Mouse (Mus musculus) neural tube, embryonic 14.5 days (tissue): ENCODE results near the gene Resp18. TPM values are rescaled to one million over a fixed set of nuclear protein-coding genes. Genes with fewer than 3 reads are reported as not detected.
A peak's percentile ranks its signal among the peaks of the same experiment; 100 is the strongest.
"Not testable (repeated sequence)": the region's sequence is repeated elsewhere in the genome, so short reads cannot be mapped to it uniquely, and the experiment has no call there.

Source experiments
- ATAC-seq: fragments of 200-750 bp; cut with Nextera tagmentation; 2 replicates; pipeline ENCODE4 v1.8.0; 2017; ENCODE audit warnings: low read depth, mild to moderate bottlenecking, moderate TSS enrichment, moderate library complexity
- H3K27ac ChIP-seq: fragments of 300-500 bp; sonication (generic); 2 replicates; pipeline ENCODE4 v1.5.1; 2014; ENCODE audit warnings: low read depth, mild to moderate bottlenecking, control low read depth, low read length, moderate library complexity, mixed read lengths
- H3K27me3 ChIP-seq: fragments of 300-500 bp; sonication (generic); 2 replicates; pipeline ENCODE4 v1.6.1; 2014; ENCODE audit warnings: low read length; ENCODE audit not compliant: control insufficient read depth, insufficient read depth
- H3K36me3 ChIP-seq: fragments of 300-500 bp; sonication (generic); 2 replicates; pipeline ENCODE4 v1.6.1; 2014; ENCODE audit warnings: low read length, mixed read lengths; ENCODE audit not compliant: control insufficient read depth, insufficient read depth
- H3K4me1 ChIP-seq: fragments of 300-500 bp; sonication (generic); 2 replicates; pipeline ENCODE4 v1.6.1; 2014; ENCODE audit warnings: low read length; ENCODE audit not compliant: control insufficient read depth, insufficient read depth
- H3K4me2 ChIP-seq: fragments of 300-500 bp; sonication (generic); 2 replicates; pipeline ENCODE4 v1.6.1; 2014; ENCODE audit warnings: mild to moderate bottlenecking, low read depth, low read length, control low read depth
- H3K4me3 ChIP-seq: fragments of 300-500 bp; sonication (generic); 2 replicates; pipeline ENCODE4 v1.5.1; 2014; ENCODE audit warnings: low read depth, low read length, control low read depth, mixed read lengths
- H3K9ac ChIP-seq: fragments of 300-500 bp; sonication (generic); replicated peaks from 2 replicates; pipeline ENCODE4 v1.6.1; 2014; ENCODE audit warnings: low read depth, mild to moderate bottlenecking, control low read depth, low read length, mixed read lengths
- H3K9me3 ChIP-seq: fragments of 300-500 bp; sonication (generic); 2 replicates; pipeline ENCODE4 v1.6.1; 2016; ENCODE audit warnings: low read length; ENCODE audit not compliant: control insufficient read depth
- WGBS: fragments of 180-500 bp; shearing (Covaris S2); extraction: QIAGEN DNeasy Blood & Tissue Kit; methylation state at CpG from one replicate; pipeline ENCODE4 v1.1.7; 2014; 5-methylcytosine and 5-hydroxymethylcytosine counted together
- polyA plus RNA-seq: library from polyadenylated mRNA; unstranded; fragments of >200 nt; fragmentation: Nextera tagmentation; extraction: Ambion mirVana; gene quantifications from 2 replicates; pipeline ENCODE4 v1.2.1, GENCODE M21; 2014

Resp18 gene
- polyA plus RNA-seq, 1 experiment from 2014 or later: 254 TPM

DNA sequence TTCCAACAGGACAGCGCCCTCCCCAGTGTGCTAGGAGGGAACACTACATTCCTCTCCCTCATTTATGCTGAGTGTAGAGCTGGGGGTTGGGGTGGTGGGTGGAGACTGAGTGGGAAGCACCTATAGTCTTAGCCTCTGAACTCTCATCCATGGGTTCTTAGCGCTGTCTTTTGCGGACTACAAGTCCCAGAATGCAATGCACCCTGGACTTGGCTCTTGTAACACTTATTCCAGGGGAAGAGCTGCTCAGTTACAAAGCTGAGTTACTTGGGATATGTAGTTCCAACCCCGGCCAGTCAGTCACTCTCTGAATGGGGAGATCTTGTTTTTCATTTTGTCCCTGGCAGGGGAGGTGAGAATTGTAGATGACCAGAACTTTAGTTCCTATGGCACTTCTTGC is 33.4 kb downstream of the Resp18 start:
- peak; percentile 82 for ATAC-seq

DNA sequence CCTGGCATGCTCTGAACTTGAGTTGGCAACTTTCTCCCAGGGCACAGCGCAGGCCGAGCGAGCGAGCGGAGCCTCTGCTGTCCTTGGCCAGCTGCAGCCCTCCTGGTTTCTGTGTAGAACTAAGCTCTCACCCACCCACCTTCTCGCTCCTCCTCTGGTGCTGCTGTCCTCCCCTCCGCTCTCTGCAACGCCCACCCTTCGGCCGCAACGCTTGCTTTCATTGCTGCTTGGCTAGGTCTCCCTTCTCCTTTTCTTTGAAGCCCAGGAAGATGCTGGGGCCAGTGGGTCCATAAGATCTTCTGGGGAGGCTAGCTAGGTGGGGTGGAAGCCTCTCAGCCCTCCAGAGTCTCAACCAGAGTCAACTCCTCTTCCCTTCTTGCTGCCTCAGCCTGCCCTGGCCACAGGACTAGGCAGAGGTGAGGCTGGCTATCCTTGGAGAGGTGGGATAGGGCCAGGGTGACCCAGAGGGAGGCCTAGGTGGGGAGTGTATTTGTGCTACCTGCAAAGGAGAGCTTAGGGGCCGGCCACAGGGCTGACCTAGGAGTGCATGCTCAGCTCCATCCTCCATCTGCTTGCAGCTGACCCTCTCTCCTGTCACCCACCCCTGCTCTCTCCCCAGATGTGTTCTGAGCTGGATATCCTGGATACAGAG is 33.9 kb downstream of the Resp18 start:
- no peaks in the 10 kb centered on the region for H3K27me3 ChIP-seq
- no peak overlapping the region for H3K4me2 ChIP-seq
- no peaks in the 10 kb centered on the region for H3K9me3 ChIP-seq
- 91% methylated on average over 12 of the region's 12 CpGs for WGBS
- no peaks in the 10 kb centered on the region for H3K4me1 ChIP-seq
- no peak overlapping the region for H3K27ac ChIP-seq
- ATAC-seq: no peak; the same call in 1 of the 2 replicates
- no peak overlapping the region for H3K4me3 ChIP-seq
- no peak overlapping the region for H3K9ac ChIP-seq
- H3K36me3 ChIP-seq: peaks cover 6% of the 10 kb centered on the region; the same call in 1 of the 2 replicates

More for the DNA sequence above, 33.4 kb downstream of the Resp18 start:
- no peaks in the 10 kb centered on the region for H3K4me1 ChIP-seq
- H3K9ac ChIP-seq: no peak overlapping the region
- no peak overlapping the region for H3K4me3 ChIP-seq
- no peaks in the 10 kb centered on the region for H3K9me3 ChIP-seq
- H3K4me2 ChIP-seq: no peak overlapping the region
- peaks cover 6% of the 10 kb centered on the region; the same call in 1 of the 2 replicates for H3K36me3 ChIP-seq
- 21% methylated on average over 4 of the region's 4 CpGs for WGBS
- no peak overlapping the region for H3K27ac ChIP-seq
- H3K27me3 ChIP-seq: no peaks in the 10 kb centered on the region

DNA sequence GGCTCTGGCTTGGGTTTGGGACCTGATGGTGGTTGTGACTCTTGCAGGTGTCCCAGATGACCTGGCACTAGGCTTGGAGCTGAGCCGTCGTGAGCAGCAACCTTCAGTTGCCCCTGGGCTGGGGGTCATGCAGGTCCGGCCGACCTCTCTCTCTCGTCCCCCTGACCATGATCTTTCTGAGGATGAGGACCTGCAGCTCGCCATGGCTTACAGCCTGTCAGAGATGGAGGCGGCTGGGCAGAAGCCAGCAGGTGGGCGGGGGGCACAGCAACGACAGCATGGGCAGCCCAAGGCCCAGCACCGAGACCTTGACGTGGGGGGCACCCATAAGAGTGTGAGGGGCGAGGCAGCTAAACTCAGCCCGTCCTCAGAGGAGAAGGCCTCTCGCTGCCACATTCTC is 34.8 kb downstream of the Resp18 start:
- no peak overlapping the region for H3K4me2 ChIP-seq
- no peak for ATAC-seq
- H3K36me3 ChIP-seq: peaks cover 6% of the 10 kb centered on the region; the same call in 1 of the 2 replicates
- 93% methylated on average over 14 of the region's 14 CpGs for WGBS
- no peak overlapping the region for H3K9ac ChIP-seq
- no peaks in the 10 kb centered on the region for H3K9me3 ChIP-seq
- no peak overlapping the region for H3K27ac ChIP-seq
- H3K4me3 ChIP-seq: no peak overlapping the region
- no peaks in the 10 kb centered on the region for H3K27me3 ChIP-seq
- no peaks in the 10 kb centered on the region for H3K4me1 ChIP-seq

DNA sequence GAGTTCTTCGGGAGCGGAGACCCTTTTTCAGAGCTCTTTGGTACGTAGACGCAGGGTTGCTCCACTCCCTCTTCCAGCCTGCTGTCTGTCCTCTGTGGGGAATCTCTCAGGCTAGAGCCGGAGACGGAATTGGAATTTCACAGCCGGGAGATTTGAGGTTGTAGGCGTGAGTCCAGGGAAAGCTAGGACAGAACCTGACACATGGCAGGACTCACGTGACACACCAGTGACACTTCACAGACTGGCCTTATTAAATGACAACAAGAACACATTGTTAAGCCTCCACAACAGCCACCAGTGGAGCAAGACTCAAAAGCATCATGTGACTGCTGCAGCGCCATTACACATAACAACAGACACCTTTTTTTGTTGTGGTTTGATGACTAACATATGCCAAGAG is 38.6 kb downstream of the Resp18 start:
- no peaks in the 10 kb centered on the region for H3K27me3 ChIP-seq
- 90% methylated on average over 10 of the region's 10 CpGs for WGBS
- ATAC-seq: no peak
- H3K4me2 ChIP-seq: no peak overlapping the region
- H3K36me3 ChIP-seq: peaks cover 6% of the 10 kb centered on the region; the same call in 1 of the 2 replicates
- H3K4me3 ChIP-seq: no peak overlapping the region
- H3K9ac ChIP-seq: no peak overlapping the region
- H3K4me1 ChIP-seq: 0 out of 2 replicates have a peak, but pooled peaks cover 3% of the 10 kb centered on the region
- no peaks in the 10 kb centered on the region for H3K9me3 ChIP-seq
- no peak overlapping the region for H3K27ac ChIP-seq

- WGBS: under 1% methylated on average over 61 of the region's 64 CpGs
- no peaks in the 10 kb centered on the region; the same call in 1 of the 2 replicates for H3K36me3 ChIP-seq
- H3K9me3 ChIP-seq: no peaks in the 10 kb centered on the region
- no peaks in the 10 kb centered on the region for H3K27me3 ChIP-seq
- peak; percentile 88 for ATAC-seq
- H3K4me2 ChIP-seq: peak within 1 kb of the TSS; percentile 91
- H3K4me3 ChIP-seq: peak within 1 kb of the TSS; percentile 70
- H3K4me1 ChIP-seq: 0 out of 2 replicates have a peak, but pooled peaks cover 3% of the 10 kb centered on the region
- peak within 1 kb of the TSS; percentile 87 for H3K9ac ChIP-seq
- H3K27ac ChIP-seq: peak within 1 kb of the TSS; percentile 86
Observed at GRCm38 (mm10) chr1:75236117-75237050, 41.8 kb downstream of the Resp18 start, which contains the start of gene Dnajb2. Gene Dnajb2 (plus strand): TSS chr1:75236406.

GRCm38 (mm10) chr1:75234606-75235005 is 43.6 kb downstream of the Resp18 start:
- Histone ChIP-seq H3K36me3 (no peaks in the 10 kb centered on the region), H3K27ac (no peak overlapping the region), H3K27me3 (no peaks in the 10 kb centered on the region), H3K9ac (no peak overlapping the region), H3K9me3 (no peaks in the 10 kb centered on the region), H3K4me2 (no peak overlapping the region), H3K4me1 (0 out of 2 replicates have a peak, but pooled peaks cover 3% of the 10 kb centered on the region), H3K4me3 (no peak overlapping the region)
- peak; percentile 66; the same call in 1 of the 2 replicates for ATAC-seq
- 2% methylated on average over 8 of the region's 8 CpGs for WGBS

GRCm38 (mm10) chr1:75232489-75232888 is 45.7 kb downstream of the Resp18 start:
- ATAC-seq, H3K27ac ChIP-seq: not testable (repeated sequence)

GRCm38 (mm10) chr1:75231664-75232152 is 46.5 kb downstream of the Resp18 start, which contains the start of gene A630095N17Rik:
Gene A630095N17Rik (minus strand): TSS chr1:75232102.
- ATAC-seq: no peak
- H3K27ac ChIP-seq: no peak within 1 kb of the TSS

More at GRCm38 (mm10) chr1:75232489-75232888, 45.7 kb downstream of the Resp18 start:
- H3K4me1 ChIP-seq, H3K4me3 ChIP-seq, H3K36me3 ChIP-seq, H3K4me2 ChIP-seq, H3K9ac ChIP-seq, H3K9me3 ChIP-seq, H3K27me3 ChIP-seq: not testable (repeated sequence)
- WGBS: 65% methylated on average over 4 of the region's 4 CpGs

More at GRCm38 (mm10) chr1:75231664-75232152, 46.5 kb downstream of the Resp18 start, which contains the start of gene A630095N17Rik:
- H3K4me2 ChIP-seq: no peak within 1 kb of the TSS
- no peak within 1 kb of the TSS for H3K9ac ChIP-seq
- H3K4me1 ChIP-seq: no peaks in the 10 kb centered on the region
- no peak within 1 kb of the TSS for H3K4me3 ChIP-seq
- WGBS: 67% methylated on average over 5 of the region's 5 CpGs
- no peaks in the 10 kb centered on the region for H3K9me3 ChIP-seq
- H3K36me3 ChIP-seq: no peaks in the 10 kb centered on the region
- H3K27me3 ChIP-seq: no peaks in the 10 kb centered on the region
